Mouse (Mus musculus) mature B cell (primary cell): Measurements from ENCODE around the gene Sart1.

ENCODE experiments used
- in situ Hi-C: fragments of 300-500 bp; cut with MboI; formaldehyde crosslinking; loops from 2 replicates; pipeline ENCODE4 v1.14.3; 2019

The Sart1 gene

DNA sequence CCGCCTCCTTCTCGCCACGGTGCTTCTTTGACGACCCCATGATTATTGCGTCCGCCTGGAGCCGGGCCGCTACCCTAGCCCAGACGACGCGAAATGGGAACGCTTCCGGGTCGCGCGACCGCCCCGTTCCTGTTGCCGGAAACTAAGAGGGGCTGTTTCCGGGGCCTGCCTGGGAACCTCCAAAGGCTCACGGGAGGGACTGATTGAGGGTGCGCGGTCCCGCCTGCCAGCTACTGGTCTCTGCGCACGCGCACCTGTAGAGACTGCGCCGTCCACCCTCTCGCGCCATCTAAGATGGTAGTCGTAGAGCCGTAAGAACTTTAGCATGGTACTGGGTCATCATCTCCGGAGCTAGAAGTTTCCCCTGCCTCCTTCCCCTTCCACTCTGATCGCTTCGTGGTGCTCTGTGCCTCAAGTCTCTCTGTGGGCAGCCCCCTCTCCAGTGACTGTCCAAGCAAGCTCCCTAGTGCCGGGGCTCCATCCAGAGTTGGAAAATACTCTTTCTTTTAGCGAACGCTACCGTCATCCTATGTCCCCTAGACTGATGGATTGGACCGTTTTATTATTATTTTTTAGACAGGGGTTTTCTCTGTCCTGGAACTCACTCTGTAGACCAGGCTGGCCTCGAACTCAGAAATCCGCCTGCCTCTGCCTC, at the start of gene Sart1:
Gene Sart1 (minus strand): TSS at position 116 of the 655 bp plus-strand sequence.
- in situ Hi-C loops, result no loop called here

DNA sequence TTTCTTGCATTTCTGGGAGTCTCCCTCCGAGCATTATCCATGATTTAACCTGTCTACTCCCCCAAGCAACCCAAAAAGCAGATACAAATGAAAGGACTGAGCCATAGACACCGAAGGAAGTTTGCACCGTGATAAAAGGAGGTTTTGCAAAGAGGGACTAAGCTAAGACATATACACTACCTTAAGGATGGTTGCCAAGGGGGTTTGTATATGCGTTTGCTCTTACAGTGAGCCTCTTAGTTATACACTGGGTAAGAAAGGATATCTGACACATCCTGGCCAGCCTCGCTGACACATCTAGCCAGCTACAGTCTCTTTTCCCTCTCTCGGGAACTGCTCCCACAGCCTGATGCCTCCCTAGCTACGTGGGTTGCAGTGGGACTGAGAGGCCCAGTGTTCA, 45.4 kb upstream of the Sart1 start:
- in situ Hi-C loops, result no loop called here

DNA sequence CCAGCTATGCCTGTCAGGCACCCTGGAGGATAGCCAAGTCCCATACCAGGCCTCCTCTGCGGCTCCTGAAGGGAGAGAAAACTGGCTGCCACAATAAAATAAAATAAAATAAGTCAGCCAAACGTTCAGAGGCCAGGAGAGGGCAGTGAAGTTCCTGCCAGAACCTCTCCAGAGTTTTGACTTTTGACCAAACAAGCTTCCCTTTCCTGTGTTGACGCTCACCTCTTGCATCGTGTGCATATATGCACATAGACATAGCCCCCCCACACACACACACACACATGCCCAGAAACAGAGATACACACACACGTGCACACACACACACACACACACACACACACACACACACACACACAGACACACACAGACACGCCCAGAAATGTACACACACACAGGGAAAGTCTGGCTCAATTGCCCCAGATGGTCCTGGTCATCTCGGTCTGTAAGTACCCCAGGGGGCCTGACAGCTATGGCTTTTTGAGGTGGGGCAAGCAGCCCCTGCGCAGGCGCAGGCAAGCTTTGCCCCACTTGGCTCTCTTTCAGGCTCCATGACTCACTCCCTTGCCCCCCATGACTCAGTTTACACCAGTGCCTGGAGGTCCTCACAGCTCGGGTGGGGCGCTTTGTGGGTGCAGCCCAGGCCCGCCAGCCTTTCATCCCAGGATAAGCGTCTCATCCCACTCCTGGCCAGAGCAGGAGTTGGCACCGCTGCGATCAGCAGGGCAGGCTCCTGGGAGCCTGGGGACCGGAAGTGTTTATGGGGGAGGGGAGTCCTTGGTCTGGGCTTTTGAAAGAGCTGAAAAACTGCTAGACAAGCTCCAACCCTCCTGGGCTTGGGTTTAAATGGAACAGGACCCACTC, 44.7 kb upstream of the Sart1 start:
- in situ Hi-C loops, result no loop called here

DNA sequence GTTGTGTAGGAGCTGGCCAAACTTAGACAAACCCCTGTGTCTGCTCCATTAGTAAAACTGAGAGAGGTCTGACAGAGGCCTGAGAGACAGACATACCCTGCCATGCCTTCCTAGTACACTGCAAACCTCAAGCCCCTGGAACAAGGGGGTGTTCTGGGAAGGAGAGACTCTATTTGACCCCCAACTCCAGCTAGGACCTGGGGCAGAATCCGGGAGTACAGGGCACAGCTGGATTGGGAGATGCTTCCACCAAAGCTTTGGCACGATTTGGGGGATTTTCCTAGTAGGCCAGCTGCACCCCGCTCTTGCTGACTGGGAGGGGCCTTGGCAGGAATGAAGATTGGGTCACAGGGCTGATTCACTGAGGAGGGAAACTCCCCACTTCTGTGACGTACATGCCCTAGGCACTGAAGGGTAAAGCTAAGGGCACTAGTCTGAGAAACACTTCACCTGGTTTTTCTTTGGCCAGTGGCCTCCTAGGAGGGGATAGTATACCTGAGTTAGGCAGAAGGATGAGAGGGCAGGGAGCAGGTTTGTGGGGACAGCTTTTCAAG, 43.5 kb upstream of the Sart1 start:
- in situ Hi-C loops, result no loop called here

DNA sequence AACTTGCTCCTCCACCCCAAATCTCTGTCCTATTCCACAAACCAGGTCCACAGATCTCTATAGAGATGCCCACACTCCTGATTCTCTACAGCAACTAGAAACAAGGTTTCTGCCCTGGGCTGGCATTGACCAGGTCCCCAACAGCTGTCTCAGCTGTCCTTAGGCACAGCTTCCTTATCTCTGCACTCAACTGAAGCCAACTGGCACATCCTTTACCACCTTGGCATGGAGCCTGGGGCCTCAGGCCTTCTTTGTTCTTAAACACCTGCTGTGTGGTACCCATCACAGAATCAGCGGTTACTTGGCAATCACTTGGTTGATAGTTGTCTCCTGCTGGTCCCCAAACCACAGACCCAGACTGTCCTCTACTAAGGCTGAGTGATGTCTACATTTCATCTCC, 41.9 kb upstream of the Sart1 start:
- in situ Hi-C loops, result no loop called here

DNA sequence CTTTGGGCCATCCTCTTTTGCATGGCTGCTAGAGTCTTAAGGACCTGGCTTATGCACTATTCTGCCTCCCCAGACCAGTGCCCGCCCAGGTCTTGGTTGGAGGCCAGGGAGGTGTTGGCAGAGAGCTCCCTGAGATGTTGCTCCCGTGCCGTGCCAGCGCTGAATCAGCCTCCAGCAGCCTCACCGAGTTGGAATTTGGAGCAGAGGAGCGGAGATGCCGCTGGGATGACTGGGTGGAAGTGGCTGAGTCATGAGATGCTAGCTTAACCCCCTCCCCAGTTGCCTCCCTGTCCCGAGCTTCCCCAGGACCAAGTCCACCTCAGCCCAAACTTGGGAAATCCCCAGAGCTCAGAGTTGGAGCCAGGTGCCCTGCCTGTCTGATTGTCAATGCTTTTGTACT, 41.3 kb upstream of the Sart1 start:
- in situ Hi-C loops, result no loop called here

DNA sequence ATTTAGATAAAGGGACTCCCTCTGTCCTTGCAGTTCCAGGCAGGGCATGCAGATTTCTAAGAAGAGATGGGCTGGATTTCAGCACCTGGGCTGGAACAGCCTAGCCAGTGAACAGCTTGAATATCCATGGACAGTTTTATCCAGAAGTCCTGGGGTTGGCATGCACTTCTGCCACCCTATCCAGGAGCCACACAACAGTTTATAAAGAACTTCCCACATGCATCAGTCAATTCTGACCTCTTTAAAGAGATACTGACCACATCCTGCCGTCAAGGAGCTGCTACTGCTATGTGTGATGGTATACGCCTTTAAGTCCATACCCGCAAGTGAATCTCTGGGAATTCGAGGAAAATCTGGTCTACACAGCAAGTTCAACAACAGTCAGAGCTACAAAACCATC, 40.7 kb upstream of the Sart1 start:
- in situ Hi-C loops, result no loop called here

DNA sequence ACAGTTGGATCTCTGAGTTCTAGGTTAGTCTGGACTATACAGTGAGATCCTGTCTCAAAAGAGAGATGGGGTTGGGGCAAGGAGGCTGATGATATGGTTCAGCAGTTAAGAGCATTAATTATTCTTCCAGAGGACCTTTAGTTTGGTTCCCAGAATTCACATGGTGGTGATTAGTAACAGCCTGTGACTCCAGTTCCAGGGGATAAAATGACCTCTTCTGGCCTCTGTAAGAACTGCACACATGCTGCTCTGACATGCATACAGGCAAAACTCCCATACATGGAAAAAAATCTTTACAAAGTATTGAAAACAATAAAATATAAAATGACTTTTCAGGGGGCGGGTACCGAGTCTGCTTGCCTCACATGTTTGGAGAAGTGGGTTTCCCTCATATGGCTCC, 39.6 kb upstream of the Sart1 start:
- in situ Hi-C loops, result no loop called here

DNA sequence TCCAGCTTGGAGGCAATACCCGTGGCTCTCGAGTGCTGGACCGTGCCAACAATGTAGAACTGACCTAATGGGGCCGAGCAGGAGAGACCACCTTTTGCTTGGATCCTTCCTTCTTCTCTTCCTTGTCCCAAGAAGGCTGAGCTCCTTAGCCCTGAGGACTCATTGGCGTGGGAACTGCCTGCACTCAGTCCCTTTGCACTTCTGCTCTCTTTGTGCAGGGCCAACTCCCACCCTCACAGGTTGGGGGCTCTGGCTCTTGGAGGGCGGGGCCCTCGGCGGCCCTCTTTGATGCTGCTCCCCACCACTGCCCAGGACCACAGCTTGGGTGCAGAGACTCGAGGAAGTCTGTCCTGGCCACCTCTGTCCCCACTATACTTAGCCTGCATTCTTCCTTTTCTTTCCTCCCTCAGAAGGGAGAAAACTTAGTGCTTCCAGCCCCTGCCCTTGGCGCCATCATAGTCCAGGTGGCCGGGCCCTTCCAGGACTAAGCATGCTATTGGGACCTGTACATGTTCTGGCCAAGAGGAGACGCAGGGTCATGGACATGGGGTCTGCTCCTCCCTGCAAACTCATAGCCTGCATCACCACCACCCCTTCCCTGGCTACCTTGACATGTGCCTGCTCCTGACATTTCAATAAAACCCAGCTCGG, 38.3 kb upstream of the Sart1 start:
- in situ Hi-C loops, result no loop called here

DNA sequence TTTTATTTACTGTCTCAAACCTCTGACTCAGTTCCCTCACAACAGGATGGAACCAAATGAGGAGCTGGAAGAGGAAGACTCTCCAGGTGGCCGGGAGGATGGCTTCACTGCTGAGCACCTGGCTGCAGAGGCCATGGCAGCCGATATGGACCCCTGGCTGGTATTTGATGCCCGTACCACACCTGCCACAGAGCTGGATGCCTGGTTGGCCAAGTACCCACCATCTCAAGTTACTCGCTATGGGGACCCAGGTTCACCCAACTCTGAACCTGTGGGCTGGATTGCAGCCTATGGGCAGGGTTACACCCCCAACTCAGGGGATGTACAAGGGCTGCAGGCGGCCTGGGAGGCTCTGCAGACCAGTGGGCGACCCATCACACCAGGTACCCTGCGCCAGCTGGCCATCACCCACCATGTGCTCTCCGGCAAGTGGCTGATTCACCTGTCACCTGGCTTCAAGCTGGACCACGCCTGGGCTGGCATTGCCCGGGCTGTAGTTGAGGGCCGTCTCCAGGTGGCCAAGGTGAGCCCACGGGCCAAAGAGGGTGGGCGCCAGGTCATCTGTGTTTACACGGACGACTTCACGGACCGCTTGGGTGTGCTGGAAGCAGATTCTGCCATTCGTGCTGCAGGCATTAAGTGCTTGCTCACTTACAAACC, 37.5 kb upstream of the Sart1 start:
- in situ Hi-C loops, result no loop called here

DNA sequence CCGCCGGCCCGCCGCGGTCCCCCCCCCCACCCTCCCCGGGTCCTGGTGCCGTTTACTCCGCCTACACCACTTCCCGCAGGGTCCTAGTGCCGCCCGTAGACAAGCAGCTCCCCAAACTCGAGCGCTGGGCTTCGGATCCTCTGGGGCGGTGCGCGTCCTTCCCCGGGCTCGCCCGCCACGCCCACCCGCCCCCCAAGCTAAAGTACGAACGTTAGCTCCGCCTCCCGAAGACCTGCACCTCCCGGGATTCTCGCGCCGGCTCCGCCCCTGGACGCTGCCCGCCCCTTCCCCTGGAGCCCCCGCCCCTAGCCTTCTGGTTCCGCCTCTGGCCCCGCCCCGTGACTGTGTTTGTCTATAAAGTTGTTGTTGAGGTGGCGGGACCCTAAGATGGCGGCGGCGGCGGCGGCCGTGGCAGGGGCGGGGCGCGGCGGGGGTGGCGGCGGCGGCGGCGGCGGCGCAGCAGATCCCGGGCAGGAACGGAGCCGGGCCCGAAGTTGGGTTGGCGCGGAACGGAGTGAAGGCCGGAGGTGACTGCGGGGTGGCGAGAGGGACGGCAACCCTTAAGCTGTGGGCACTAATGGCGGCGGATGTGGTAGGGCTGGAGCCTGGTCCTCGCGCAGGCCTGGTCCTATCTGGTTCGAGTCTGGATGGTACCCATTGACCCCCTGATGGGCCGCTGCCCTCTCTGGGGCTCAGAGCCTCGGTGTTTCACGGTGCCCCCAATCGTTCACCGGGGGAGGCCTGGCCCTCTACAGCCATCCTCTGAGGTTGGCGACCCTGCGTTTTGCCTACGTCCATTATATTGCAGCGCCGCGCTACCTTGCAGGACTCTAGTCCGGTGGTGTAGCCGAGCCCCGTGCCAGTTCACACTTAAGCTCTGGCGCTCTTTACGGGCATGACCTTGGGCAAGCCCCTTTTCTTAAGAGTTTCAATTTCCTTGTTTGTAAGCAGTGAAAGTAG, 36.6 kb upstream of the Sart1 start, which contains the start of the genes Drap1 and AI837181:
Gene Drap1 (minus strand): TSS at position 198 of the 960 bp plus-strand sequence.
Gene AI837181 (plus strand): TSS at position 363 of the 960 bp plus-strand sequence.
- in situ Hi-C loops, result no loop called here

DNA sequence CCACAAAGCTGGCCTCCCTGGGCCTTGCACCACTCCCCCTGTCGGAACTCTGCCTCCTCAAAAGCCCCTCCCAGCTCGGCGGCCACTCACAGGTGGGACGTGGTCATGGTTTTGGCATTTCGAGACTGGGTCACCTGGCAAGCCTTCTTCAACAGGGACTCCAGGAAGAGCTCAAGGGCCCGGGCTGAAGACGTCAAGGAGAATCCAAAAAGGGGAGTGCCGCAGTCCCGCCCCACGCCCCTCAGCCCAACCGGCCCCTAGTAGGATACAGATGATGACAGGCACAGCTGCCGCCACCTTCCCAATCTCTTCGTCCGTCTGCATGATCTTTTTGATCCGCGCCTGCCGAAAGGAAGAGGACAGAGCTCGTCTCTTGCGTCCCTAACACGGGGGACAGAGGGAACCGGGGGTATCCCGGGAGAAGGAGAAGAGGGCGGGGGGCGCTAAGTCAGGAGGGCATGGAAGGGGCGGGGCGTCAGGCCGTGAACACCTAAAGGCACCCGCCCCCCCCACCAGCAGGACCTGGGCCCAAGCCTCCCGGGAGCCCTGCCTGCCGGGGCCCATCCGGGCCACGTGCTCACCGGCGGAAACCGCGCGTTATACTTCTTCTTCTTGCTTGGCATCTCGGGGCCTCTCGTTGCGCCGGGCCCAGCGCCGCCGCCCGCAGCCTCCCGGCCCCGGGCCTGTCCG, 35.7 kb upstream of the Sart1 start:
- in situ Hi-C loops, result no loop called here

DNA sequence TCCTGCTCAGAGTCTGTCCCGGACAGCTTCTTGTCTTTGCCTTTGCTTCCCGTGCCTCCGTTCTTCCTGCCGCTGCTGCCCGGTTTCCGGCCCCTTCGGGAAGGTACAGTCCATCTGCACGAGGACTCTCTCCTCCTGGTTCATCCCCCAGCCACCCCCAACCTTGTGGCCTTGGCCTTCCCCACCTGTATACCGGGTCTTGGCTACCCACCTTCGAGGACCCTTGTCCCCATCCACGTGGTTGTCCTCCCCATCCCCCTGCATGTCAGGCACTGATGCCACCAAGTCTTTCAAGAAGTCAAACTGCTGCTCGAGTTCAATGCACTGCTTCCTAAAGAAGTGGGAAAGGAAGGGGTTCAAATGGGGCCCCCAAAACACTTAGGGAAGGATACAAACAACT, 35.1 kb upstream of the Sart1 start:
- in situ Hi-C loops, result no loop called here

DNA sequence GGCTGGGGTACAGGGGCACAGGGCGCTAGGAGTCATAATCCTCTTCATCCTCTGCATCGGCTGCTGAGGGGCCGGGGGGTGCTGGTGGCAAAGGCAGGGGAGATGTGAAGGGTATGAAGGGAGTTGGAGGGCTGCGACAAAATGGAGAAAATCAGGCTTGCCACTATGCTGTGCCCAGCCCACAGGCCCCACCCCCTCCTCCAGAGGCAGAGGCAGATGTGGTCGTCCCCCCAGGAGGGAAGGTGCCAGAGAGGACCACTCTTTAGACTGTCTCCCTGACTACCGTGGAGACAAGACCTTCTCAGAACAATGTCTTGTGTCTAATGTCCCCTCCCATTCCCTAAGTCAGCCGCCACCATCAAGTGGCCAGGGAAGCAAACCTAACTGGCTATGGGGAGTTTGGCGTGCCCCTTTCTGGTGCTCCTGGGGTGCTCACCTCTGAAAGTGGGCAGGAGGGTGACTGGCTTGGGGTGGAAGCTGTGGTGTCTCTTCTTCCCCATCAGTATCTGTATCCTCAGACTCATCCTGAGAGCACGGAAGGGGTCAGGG, 34.5 kb upstream of the Sart1 start:
- in situ Hi-C loops, result no loop called here

DNA sequence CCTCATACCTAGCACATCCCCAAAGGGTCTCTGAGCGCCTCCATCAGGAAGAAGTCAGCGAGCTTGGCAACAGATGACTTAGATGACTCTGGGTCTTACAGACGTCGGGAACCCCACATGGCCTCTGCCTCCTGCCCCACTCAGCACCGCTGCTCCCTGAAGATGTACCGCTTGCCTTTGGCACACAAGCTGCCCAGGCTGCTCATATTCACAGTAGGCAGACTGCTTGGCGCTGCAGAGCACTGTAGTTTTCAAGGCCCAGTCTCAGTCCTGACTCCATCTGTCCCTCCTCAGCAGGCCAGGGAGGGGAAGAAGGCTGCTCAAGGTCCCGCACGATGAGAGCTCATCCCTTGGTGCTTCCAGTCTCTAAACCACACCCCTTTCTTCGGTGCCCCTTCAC, 33.8 kb upstream of the Sart1 start:
- in situ Hi-C loops, result no loop called here

DNA sequence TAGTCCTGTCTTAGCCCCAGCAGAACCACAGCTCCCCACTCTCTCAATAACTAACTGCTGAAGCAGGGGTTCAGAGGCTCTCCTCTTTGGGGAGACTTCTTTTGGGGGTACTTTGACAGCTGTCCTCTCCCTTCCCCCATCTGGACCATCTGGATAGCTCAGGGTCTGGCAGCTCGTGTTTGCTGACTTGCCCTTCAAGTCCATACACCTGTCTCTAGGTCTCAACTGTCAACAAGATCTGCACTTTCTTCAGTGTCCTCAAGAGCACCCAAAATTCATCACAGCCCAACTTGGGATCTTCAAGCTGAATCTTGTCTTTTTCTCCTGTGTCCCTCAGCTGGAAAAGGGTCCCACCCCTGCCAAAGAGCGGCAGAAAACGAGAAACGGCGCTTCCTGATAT, 33.3 kb upstream of the Sart1 start:
- in situ Hi-C loops, result no loop called here

DNA sequence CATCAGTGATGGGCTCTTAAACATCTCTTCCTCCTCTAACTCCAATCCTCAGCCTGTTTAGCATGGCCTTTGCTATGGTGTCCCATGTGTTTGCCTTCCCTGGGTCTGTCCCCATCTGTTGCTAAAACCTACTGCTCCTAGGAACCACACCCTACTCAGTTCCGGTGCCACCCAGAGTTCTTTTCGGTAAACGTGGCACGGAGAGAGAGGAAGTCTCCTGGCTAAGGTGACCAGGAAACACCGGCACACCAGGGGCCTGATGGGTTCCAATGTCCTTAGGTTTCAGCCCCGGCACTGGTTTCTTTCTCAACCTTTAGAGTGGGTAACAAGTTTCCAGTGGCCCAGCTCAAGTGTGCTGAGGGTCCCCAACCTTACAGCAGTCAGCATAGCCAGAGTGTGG, 32.1 kb upstream of the Sart1 start:
- in situ Hi-C loops, result no loop called here

DNA sequence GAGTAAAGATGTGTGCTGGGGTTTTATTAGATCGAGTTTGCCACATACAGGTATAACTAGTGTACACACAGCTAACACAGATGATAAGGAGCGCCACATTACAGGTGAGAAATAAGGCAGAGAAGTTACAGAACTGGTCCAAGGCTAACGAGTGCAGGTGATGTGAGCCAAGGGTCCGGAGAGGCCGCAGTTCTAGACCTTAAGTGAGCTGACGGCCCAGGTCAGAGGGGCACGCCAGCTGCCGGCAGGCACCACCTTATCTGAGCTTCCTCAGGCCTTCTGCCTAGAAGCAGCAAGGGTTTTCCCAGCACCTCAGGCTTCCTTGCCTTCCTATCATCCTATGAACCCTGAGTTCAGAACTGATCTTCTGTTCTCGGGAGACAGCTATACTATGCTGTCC, 31.1 kb upstream of the Sart1 start:
- in situ Hi-C loops, result no loop called here

DNA sequence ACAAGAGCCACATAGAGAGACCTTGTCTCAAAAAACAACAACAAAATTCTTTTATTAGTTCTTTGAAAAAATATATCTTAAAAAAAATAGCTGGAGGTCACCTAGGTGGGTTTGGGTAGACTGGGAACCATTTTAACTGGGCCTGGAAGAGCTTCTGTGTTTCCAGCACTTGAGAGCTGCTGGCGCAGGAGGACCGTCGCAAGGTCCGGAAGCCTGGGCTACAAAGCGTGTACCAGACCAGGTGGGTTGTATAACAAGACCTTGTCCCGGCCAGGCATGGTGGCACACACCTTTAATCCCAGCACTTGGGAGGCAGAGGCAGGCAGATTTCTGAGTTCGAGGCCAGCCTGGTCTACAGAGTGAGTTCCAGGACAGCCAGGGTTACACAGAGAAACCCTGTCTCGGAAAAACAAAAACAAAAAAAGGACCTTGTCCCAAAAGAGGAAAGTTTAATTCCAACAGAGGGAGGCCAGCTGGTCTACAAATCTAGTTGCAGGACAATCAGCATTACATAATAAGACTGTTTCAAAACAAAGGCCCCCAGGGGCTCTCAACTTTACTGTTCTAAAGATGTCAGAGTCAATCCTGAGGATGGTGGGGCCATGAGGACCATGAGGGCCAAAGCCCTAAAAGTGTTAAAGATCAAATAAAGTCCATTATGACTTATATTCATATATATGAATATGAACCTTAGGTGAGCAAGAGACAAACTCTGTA, 30.4 kb upstream of the Sart1 start:
- in situ Hi-C loops, result no loop called here
